Mouse (Mus musculus) embryonic facial prominence, embryonic 11.5 days (tissue): ENCODE data around the gene Myog. TPM values are rescaled to one million over a fixed set of nuclear protein-coding genes. Genes with fewer than 3 reads are reported as not detected.

Experiments used
- ATAC-seq: fragments of 200-750 bp; cut with Nextera tagmentation; replicated peaks from 2 replicates; pipeline ENCODE4 v1.8.0; 2017; ENCODE audit warnings: low read depth; ENCODE audit not compliant: insufficient number of reproducible peaks, low FRiP score, low TSS enrichment
- DNase-seq: peaks from one replicate; pipeline ENCODE4 v3.0.0-alpha.2; 2015; ENCODE audit warnings: low spot score
- H3K27ac ChIP-seq: fragments of 300-500 bp; sonication (generic); replicated peaks from 2 replicates; pipeline ENCODE4 v1.5.1; 2014; ENCODE audit warnings: mild to moderate bottlenecking, low read depth, low read length, control low read depth
- H3K27me3 ChIP-seq: fragments of 300-500 bp; sonication (generic); 2 replicates; pipeline ENCODE4 v1.6.1; 2014; ENCODE audit warnings: mild to moderate bottlenecking, low read length, moderate library complexity, mixed read lengths; ENCODE audit not compliant: control insufficient read depth, insufficient read depth
- H3K36me3 ChIP-seq: fragments of 300-500 bp; sonication (generic); replicated peaks from 2 replicates; pipeline ENCODE4 v1.6.1; 2014; ENCODE audit warnings: low read depth, mild to moderate bottlenecking, low read length, moderate library complexity, mixed read lengths; ENCODE audit not compliant: control insufficient read depth, insufficient read depth
- H3K4me1 ChIP-seq: fragments of 300-500 bp; sonication (generic); 2 replicates; pipeline ENCODE4 v1.6.1; 2014; ENCODE audit warnings: low read length, mixed read lengths; ENCODE audit not compliant: control insufficient read depth, insufficient read depth
- H3K4me2 ChIP-seq: fragments of 300-500 bp; sonication (generic); 2 replicates; pipeline ENCODE4 v1.6.1; 2014; ENCODE audit warnings: low read depth, mild to moderate bottlenecking, control low read depth, low read length, moderate library complexity
- H3K4me3 ChIP-seq: fragments of 300-500 bp; sonication (generic); 2 replicates; pipeline ENCODE4 v1.5.1; 2014; ENCODE audit warnings: low read depth, low read length, control low read depth
- H3K9ac ChIP-seq: fragments of 300-500 bp; sonication (generic); replicated peaks from 2 replicates; pipeline ENCODE4 v1.6.1; 2014; ENCODE audit warnings: mild to moderate bottlenecking, control low read depth, low read length
- H3K9me3 ChIP-seq: fragments of 300-500 bp; sonication (generic); replicated peaks from 2 replicates; pipeline ENCODE4 v1.6.1; 2016; ENCODE audit warnings: mild to moderate bottlenecking, low read length, inconsistent platforms, mixed read lengths; ENCODE audit not compliant: control insufficient read depth
- WGBS: fragments of 180-500 bp; shearing (Covaris S2); extraction: QIAGEN DNeasy Blood & Tissue Kit; methylation state at CpG from one replicate; pipeline ENCODE4 v1.1.7; 2014; 5-methylcytosine and 5-hydroxymethylcytosine counted together
- polyA plus RNA-seq: library from polyadenylated mRNA; unstranded; fragments of >200 nt; fragmentation: Nextera tagmentation; extraction: Ambion mirVana; gene quantifications from 2 replicates; pipeline ENCODE4 v1.2.1, GENCODE M21; 2014

The Myog gene
- polyA plus RNA-seq, 1 experiment from 2014 or later: 19.8 TPM

DNA sequence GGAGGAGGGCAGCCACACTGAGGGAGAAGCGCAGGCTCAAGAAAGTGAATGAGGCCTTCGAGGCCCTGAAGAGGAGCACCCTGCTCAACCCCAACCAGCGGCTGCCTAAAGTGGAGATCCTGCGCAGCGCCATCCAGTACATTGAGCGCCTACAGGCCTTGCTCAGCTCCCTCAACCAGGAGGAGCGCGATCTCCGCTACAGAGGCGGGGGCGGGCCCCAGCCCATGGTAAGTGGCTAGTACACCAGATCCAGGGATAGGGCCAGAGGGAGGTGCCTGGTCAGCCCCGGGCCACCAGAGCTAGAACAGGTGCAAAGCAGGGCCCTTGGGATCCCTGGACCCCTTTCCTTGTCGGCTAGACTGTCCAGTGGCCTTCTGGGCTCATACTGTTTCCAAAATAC, 511 bp downstream of the Myog start:
- 87% methylated on average over 13 of the region's 13 CpGs for WGBS
- Histone ChIP-seq H3K4me1 (peaks cover 10% of the 10 kb centered on the region), H3K4me2 (no peak overlapping the region), H3K36me3 (no peaks in the 10 kb centered on the region), H3K4me3 (no peak overlapping the region), H3K9me3 (no peaks in the 10 kb centered on the region), H3K27ac (no peak overlapping the region), H3K9ac (no peak overlapping the region), H3K27me3 (no peaks in the 10 kb centered on the region)
- DNase-seq: no peak
- no peak for ATAC-seq

DNA sequence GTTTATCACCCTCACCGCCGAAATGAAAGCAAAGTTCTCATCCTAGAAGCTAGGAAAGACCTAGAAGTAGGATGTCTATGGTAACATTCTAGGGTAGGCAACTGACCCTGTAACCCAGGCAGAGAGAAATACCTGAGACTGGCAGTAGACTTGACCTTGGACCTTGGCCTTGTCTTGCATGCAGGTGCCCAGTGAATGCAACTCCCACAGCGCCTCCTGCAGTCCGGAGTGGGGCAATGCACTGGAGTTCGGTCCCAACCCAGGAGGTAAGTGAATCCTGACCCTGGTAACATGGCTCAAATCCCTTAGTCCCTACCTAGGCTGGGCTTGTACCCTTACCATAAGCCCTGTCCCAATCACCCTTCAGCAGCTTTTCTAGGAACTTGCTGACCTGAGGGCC, 1.1 kb downstream of the Myog start:
- 63% methylated on average over 5 of the region's 5 CpGs for WGBS
- H3K36me3 ChIP-seq: no peaks in the 10 kb centered on the region
- DNase-seq: no peak

DNA sequence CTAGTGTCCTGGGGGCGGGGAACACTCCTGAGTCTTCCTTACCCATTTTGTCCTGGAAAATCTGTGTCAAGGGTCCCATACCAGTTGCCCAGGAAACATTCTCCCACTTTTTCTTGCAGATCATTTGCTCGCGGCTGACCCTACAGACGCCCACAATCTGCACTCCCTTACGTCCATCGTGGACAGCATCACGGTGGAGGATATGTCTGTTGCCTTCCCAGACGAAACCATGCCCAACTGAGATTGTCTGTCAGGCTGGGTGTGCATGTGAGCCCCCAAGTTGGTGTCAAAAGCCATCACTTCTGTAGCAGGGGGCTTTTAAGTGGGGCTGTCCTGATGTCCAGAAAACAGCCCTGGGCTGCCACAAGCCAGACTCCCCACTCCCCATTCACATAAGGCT, 1.8 kb downstream of the Myog start:
- Histone ChIP-seq H3K4me2 (no peak overlapping the region), H3K4me3 (no peak overlapping the region), H3K4me1 (peaks cover 10% of the 10 kb centered on the region), H3K9me3 (no peaks in the 10 kb centered on the region), H3K27me3 (no peaks in the 10 kb centered on the region), H3K9ac (no peak overlapping the region), H3K36me3 (no peaks in the 10 kb centered on the region), H3K27ac (no peak overlapping the region)
- WGBS: 66% methylated on average over 8 of the region's 8 CpGs
- no peak for DNase-seq
- no peak for ATAC-seq

More for the DNA sequence above, 1.1 kb downstream of the Myog start:
- no peak overlapping the region for H3K4me2 ChIP-seq
- no peak overlapping the region for H3K4me3 ChIP-seq
- no peak overlapping the region for H3K9ac ChIP-seq
- no peak for ATAC-seq
- no peaks in the 10 kb centered on the region for H3K27me3 ChIP-seq
- no peak overlapping the region for H3K27ac ChIP-seq
- peaks cover 10% of the 10 kb centered on the region for H3K4me1 ChIP-seq
- H3K9me3 ChIP-seq: no peaks in the 10 kb centered on the region

DNA sequence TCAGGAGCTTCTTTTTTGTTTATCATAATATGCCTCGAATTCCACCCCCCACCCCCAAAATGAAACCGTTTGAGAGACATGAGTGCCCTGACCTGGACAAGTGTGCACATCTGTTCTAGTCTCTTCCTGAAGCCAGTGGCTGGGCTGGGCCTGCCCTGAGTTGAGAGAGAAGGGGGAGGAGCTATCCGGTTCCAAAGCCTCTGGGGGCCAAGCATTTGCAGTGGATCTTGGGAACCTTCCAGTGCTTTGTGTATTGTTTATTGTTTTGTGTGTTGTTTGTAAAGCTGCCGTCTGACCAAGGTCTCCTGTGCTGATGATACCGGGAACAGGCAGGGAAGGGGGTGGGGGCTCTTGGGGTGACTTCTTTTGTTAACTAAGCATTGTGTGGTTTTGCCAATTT, 2.3 kb downstream of the Myog start:
- DNase-seq (peak; percentile 57), ATAC-seq (no peak)
- Histone ChIP-seq H3K36me3 (no peaks in the 10 kb centered on the region), H3K9me3 (no peaks in the 10 kb centered on the region), H3K27ac (no peak overlapping the region), H3K4me1 (peaks cover 10% of the 10 kb centered on the region), H3K9ac (no peak overlapping the region), H3K4me3 (no peak overlapping the region), H3K27me3 (no peaks in the 10 kb centered on the region), H3K4me2 (no peak overlapping the region)
- 15% methylated on average over 5 of the region's 5 CpGs for WGBS

DNA sequence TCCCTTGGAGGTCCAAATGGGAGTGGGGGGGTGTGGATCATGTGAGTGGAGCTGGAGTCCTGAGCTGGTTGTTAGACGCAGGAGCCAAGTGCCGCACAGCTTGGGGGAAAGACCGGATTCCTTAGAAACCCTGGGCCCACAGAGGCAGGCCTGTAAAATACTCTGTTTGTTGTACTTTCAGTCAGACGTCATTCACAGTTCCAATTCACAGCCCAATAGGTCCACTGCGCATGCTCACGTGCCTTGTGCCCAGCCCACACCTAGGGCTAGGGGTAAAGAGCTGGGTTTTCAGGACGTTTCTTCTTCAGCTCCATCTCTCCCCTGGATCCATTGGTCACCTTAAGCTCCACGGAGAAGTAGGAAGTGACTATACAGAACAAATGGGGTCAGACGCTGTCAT, 2.8 kb downstream of the Myog start:
- DNase-seq (peak; percentile 15), ATAC-seq (no peak)
- Histone ChIP-seq H3K27ac (no peak overlapping the region), H3K4me1 (peaks cover 10% of the 10 kb centered on the region), H3K27me3 (no peaks in the 10 kb centered on the region), H3K4me3 (no peak overlapping the region), H3K36me3 (no peaks in the 10 kb centered on the region), H3K9me3 (no peaks in the 10 kb centered on the region), H3K4me2 (no peak overlapping the region), H3K9ac (no peak overlapping the region)
- 43% methylated on average over 9 of the region's 9 CpGs for WGBS

DNA sequence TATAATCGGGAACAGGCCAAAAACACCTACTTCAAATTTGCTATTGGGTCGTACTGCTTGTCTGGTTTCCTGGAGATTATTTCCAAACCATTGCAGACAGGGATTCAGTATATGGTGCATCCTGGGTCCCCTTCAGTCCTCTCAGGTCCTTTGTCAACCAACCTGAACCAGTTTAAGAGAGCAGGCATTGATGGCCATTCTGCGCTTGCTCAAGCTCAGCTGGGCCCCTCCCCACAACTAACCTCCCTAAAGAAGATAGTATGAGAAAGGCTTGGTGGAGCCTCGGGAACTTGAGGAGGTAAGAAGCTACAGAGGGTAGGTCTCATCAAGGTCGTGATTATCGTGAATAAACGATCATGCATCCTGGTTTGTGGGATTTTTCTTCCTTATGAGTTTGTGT, 3.5 kb downstream of the Myog start:
- WGBS: 85% methylated on average over 7 of the region's 7 CpGs
- peaks cover 10% of the 10 kb centered on the region for H3K4me1 ChIP-seq
- DNase-seq: no peak
- no peaks in the 10 kb centered on the region for H3K9me3 ChIP-seq
- ATAC-seq: no peak
- no peak overlapping the region for H3K9ac ChIP-seq
- H3K36me3 ChIP-seq: no peaks in the 10 kb centered on the region
- no peak overlapping the region for H3K4me3 ChIP-seq
- H3K27ac ChIP-seq: no peak overlapping the region
- peaks cover 6% of the 10 kb centered on the region for H3K27me3 ChIP-seq
- no peak overlapping the region for H3K4me2 ChIP-seq

DNA sequence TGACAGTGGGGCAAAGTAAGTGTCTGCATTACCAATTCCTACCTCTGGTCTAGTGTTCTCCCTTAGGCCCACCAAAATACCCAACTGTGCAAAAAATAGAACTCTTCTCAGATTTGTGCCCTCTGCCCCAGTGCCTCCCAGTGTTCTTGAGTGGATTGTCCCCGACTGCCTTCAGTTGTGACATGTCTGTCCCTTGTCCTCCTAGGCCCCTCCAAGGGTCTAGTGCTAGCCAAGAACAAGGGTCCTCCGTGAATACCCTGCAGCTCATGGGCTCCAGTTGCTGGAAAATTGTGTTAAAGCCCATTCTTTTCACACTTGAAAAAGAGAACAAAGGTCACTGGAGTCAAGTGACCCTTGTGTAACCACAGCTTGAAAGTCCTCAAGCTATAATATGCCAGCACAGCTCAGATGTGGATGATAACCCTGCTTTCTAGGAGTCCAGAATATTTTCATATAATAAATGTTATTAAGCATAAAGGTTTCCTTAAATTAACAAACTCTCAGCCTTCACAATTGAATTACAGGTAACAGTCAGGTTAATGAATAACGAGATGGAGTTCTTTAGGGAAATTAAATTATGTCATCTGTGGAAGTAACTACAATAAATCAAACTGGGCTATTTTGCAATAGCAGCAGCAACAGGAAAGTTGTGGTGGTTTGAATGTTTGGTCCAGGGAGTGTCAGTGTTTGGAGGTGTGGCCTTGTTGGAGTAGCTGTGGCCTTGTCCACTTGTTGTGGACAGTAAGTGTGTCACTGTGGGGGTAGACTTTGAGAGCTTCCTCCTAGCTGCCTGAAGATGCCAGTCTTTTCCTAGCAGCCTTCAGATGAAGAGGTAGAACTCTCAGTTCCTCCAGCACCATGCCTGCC, 4.2 kb downstream of the Myog start:
- H3K27me3 ChIP-seq: peaks cover 12% of the 10 kb centered on the region
- no peak overlapping the region for H3K27ac ChIP-seq
- H3K9me3 ChIP-seq: no peaks in the 10 kb centered on the region
- H3K4me3 ChIP-seq: no peak overlapping the region
- no peak overlapping the region for H3K4me2 ChIP-seq
- ATAC-seq: no peak
- H3K4me1 ChIP-seq: peaks cover 10% of the 10 kb centered on the region
- H3K9ac ChIP-seq: no peak overlapping the region
- no peaks in the 10 kb centered on the region for H3K36me3 ChIP-seq
- 57% methylated on average over 3 of the region's 3 CpGs for WGBS
- no peak for DNase-seq

DNA sequence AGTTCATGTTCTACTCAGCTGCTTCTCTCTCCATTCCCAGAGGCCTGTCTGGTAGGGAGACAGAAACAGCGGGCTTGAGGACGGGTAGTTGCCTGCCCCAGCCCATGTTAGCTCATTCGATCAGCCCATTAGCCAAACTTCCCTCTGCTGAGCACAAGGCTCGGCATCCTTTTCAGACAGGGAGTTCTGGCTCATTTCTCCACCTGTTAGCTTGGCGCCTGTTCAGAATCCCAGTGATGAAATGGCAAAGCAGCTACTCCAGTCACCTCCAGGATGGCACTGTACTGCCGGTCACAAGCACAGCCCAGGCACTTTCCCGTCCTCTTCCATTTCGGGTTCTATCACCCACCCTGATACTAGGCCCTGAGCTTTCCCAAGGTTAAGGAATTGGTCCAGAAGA, 7.5 kb downstream of the Myog start:
- Histone ChIP-seq H3K27ac (no peak overlapping the region), H3K36me3 (no peaks in the 10 kb centered on the region), H3K4me2 (no peak overlapping the region), H3K9me3 (no peaks in the 10 kb centered on the region), H3K4me3 (no peak overlapping the region), H3K27me3 (peaks cover 24% of the 10 kb centered on the region), H3K9ac (no peak overlapping the region), H3K4me1 (no peaks in the 10 kb centered on the region; the same call in 1 of the 2 replicates)
- whole genome bisulfite sequencing: 86% methylated on average over 8 of the region's 8 CpGs
- ATAC-seq (no peak), DNase-seq (no peak)
